Mouse (Mus musculus) WW6 (cell line): ENCODE results near the gene Dhrs7c.

Experiments used
- DNase-seq: peaks from one replicate; pipeline ENCODE4 v3.0.0-alpha.2; 2013; ENCODE audit warnings: low read depth, low spot score

Gene Dhrs7c

DNA sequence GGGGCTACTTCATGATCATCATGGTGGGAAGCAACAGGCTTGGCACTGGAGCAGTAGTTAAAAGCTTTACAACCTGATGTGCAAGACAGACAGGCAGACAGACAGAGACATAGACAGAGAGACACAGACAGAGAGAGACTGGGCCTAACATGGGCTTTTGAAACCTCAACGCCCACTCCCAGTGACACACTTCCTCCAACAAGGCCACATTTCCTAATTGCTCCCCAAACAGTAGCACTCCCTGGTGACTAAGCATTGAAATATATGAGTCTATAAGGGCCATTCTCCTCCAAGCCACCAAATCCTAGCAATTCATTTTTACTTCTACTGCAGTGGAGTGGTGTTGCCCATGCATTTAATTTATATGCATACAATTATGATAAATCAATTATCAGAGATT, 41.8 kb downstream of the Dhrs7c start:
- DNase-seq, result no peak

- no peak for DNase-seq
Observed at GRCm38 (mm10) chr11:67845193-67845592, 47.2 kb downstream of the Dhrs7c start.

DNA sequence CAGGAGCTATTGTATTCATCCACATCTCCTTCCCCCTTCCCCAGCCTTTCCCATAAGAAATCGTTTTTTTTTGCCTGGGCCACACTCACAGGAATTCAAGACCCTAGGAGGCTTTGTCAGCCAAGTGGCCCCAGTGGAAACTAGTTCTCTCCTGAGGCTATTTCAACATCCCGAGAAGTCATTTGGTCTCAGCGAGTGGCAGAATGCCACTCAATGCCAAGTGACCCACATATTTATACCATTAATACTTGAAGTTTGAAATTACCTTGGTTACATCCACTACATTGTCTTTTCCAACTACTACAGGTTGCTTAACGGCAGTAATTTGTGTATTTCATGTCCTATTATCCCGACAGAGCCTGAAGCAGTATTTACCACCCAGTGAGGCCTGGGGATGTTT, 53.8 kb downstream of the Dhrs7c start:
- DNase-seq, result no peak

DNA sequence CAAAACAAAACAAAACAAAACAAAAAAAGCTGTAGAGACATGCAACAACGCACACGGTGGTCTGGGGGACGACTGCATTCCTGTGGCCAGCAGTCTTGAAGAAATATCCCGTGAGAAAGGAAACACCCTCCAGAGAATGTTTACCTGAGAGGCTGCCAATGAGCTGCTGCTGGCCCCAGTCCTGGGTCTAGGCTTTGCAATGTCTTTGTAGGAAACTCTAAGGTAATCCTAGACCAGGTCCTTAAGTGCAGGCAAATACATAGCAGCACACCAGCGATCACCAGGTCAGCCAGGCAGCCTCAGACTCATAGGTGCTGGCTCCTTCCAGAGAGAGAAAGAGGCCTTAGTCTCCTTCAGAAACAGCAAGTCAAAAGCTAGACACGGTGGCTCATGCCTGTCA, 56.0 kb downstream of the Dhrs7c start:
- DNase-seq, result no peak

DNA sequence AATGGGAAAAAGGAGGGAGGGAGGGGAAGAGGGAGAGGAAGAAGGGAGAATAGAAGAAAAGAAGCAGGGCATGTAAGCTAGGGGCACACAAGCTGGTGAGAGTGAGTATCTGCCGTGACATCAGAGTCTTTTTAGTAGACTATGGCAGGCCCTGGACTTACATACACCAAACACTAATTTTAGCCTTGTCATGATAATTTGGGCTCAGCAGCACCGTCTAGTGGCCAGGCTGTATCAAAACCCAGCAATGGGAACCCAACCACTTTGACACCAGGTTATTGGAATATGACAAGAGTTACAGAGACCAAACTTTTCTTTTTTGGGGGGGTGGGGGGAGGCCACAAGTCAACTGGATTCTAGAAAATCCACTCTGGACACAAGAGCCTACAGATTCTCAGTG, 57.0 kb downstream of the Dhrs7c start:
- DNase-seq, result peak; percentile 43

- no peak for DNase-seq
Observed at GRCm38 (mm10) chr11:67858518-67858917, 60.5 kb downstream of the Dhrs7c start.

- DNase-seq, result no peak
Observed at GRCm38 (mm10) chr11:67860743-67861398, 62.9 kb downstream of the Dhrs7c start.

GRCm38 (mm10) chr11:67861399-67861838, 63.4 kb downstream of the Dhrs7c start:
- peak; percentile 13 for DNase-seq

- no peak for DNase-seq
Observed at GRCm38 (mm10) chr11:67865100-67865499, 67.1 kb downstream of the Dhrs7c start.
